Mouse (Mus musculus) bone marrow macrophage, adult 2 months (primary cell): ENCODE results near the gene Ensa. TPM values are rescaled to one million over a fixed set of nuclear protein-coding genes. Genes with fewer than 3 reads are reported as not detected.
"Not testable (repeated sequence)": the region's sequence is repeated elsewhere in the genome, so short reads cannot be mapped to it uniquely, and the experiment has no call there.

Experiments used
- H3K27ac ChIP-seq: 2 replicates; pipeline ENCODE4 v1.5.1; 2012; ENCODE audit warnings: low read depth, low read length; ENCODE audit not compliant: insufficient read depth
- H3K4me1 ChIP-seq: 2 replicates; pipeline ENCODE4 v1.6.1; 2012; ENCODE audit warnings: low read length; ENCODE audit not compliant: control insufficient read depth, insufficient read depth
- H3K4me3 ChIP-seq: 2 replicates; pipeline ENCODE4 v1.5.1; 2012; ENCODE audit warnings: mild to moderate bottlenecking, low read length, moderate library complexity; ENCODE audit not compliant: insufficient read depth
- CTCF ChIP-seq: IDR thresholded peaks from 2 replicates; pipeline ENCODE4 v1.5.1; 2012; ENCODE audit warnings: low read depth, mild to moderate bottlenecking, low read length, moderate library complexity
- POLR2A ChIP-seq: IDR thresholded peaks from 2 replicates; pipeline ENCODE4 v1.6.1; 2012; ENCODE audit warnings: mild to moderate bottlenecking, low read depth, low read length, borderline replicate concordance
- polyA plus RNA-seq: library from polyadenylated mRNA; stranded (reverse); fragments of >200 nt; gene quantifications from 2 replicates; pipeline ENCODE4 v1.2.4, GENCODE M21; 2012; ENCODE audit not compliant: missing spikeins, insufficient read depth, insufficient read length

Gene Ensa
- polyA plus RNA-seq, 1 experiment = 115 TPM

DNA sequence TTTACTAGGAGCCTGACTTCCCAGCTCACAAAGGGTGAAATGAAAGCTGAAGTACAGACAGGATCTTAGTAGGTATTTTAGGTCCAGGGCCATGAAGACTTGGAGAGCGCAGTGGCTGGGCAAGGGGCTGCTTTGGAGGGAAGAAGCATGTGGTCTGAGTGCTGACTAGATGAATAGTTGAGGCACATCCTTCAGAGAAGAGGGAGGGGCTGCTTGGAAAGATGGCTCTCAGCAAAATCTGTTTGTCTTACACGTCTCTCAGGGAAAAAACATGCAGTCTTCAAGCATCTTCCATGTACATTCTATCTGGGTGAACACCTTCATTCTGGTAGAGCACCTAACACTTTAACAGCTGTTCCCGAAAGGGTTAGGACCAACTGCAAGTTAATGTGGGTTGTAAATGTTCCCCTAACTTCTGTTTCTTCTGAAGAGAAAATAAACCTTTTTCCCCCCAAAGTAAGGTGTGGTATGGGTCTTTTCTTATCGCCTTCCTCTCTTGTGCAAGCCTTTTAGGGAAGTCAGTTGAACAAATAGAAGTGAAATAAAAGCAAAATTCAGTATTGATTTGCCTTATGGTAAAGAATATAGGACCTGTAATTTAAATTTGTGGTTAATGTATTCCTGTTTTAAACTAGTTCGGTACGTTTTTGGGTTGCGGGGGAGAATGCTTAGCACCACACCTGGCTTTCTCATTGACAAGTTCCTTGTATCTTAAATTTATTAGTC lies 38.1 kb downstream of the Ensa start:
- no peak for TF ChIP-seq POLR2A
- TF ChIP-seq CTCF = no peak
- Histone ChIP-seq H3K4me1 (peaks cover 42% of the 10 kb centered on the region), H3K27ac (peak overlapping the region; percentile 79), H3K4me3 (peak overlapping the region; percentile 59)

DNA sequence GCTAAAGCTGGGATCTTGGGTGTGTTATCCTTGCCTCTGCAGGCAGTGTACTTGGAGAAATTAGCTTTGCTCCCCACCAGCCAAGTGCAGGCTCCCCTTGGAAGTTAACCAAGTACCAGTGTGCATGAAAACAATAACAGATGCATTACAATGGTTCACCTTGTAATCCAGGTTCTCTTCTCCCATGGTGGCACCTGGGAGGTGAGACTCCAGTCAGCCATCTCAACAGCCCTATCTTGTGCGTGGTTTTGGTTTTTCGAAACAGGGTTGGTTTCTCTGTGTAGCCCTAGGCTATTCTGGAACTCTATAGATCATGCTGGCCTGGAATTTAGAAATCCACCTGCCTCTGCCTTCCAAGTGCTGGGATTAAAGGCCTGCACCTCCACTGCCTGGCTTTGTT lies 38.7 kb downstream of the Ensa start:
- peaks cover 48% of the 10 kb centered on the region for H3K4me1 ChIP-seq
- H3K27ac ChIP-seq = peak overlapping the region; percentile 79
- TF ChIP-seq POLR2A (no peak), CTCF (no peak)
- H3K4me3 ChIP-seq = peak overlapping the region; percentile 22

DNA sequence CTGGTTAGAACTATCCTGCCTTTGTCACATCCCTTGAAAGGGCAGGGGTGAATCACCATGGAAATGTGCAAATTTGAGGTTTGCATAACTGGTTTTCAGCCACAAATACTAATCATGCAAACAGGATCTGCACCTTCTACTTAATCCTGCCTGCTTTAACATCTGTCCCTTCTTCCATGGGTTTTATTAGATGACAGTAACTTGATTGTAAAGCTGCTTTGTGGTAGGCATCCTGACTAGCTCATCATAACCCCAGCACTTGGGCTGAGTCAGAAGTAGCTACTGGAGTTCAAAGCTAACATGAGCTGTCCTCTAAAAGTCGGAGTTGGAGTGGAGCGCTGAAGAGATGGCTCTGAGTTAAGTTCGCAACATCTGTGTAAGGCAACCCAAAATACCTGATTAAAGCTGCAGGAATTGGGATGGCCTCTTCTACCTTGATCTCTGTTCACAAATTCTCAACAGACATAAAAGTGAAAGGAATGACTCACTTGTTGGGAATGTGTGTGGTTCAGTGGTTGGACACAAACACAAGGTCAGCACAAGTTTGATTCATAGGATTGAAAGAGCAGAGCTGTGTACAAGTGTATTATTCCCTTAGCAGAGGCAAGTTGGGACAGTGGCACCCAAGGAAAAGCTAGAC lies 39.3 kb downstream of the Ensa start:
- peaks cover 52% of the 10 kb centered on the region for H3K4me1 ChIP-seq
- peak overlapping the region; percentile 79 for H3K27ac ChIP-seq
- H3K4me3 ChIP-seq = peak overlapping the region; percentile 22; the same call in 1 of the 2 replicates
- TF ChIP-seq CTCF = no peak
- no peak for TF ChIP-seq POLR2A

DNA sequence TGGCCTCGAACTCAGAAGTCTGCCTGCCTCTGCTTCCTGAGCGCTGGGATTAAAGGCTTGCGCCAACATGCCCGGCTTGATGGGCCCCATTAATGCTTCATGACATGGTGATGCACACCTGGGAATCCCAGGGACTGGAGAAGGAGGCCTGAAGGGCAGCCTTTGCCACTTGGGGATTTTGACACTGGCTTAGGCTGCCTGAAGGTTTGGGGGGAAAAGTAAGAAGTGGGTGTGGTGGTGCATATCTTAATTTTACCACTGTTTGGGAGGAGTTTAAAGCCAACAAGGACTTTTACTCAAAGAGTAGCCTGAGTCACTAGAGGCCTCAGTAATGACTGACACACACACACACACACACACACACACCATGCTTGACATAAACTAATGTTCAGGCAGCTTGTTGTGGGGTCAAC lies 40.2 kb downstream of the Ensa start:
- Histone ChIP-seq H3K4me1 (peaks cover 59% of the 10 kb centered on the region), H3K4me3 (no peak overlapping the region), H3K27ac (peak overlapping the region; percentile 44)
- TF ChIP-seq CTCF = no peak
- TF ChIP-seq POLR2A = no peak

DNA sequence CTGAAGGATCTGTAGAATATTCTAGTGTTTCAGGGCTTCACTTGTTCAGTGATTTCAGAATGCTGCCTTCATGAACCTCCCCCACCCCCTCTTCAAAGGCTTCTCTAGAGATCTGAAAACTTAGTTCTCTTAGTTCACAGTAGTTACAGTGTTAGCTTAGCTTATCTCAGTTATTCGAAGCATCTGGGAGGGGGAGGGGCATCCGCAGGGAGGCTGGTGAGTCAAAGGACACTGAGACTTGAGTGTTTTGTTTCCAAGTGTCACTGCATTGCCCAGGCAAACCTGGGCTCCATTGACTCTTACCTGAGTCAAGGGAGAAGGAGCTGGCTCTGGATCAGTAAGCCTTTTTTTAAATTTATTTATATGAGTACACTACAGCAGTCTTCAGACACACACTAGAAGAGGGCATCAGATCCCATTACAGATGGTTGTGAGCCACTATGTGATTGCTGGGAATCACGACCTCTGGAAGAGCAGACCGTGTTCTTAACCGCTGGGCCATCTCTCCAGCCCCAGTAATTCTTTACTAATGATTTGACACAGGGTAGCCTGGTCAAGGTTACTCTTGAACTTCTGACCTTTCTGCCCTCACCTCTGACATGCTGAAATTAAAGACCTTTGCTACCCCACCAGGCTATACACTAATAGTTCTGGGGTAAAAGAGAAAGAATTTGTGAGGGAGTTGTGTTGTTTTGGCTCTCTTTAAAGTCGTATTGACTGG lies 41.5 kb downstream of the Ensa start:
- H3K27ac ChIP-seq = peak overlapping the region; percentile 24
- TF ChIP-seq CTCF = no peak
- TF ChIP-seq POLR2A = no peak

DNA sequence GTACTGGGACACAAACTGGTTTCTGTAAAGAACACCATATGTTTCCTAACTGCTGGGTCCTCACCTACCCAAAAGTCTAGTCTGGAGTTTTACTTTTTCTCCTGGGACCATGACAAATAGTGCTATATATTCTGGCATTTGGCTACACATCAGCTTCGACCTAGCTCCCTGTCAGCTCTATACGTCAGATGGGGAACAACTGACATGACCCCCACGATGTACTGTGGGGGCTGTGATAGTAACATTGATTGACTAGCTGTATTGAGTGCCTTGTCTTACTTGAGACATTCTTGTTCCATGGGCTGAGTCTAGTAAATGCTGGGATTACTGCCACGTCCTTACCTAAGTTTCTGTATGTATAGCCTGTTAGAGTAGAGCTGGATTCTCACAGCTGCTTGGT lies 42.7 kb downstream of the Ensa start:
- TF ChIP-seq CTCF (no peak), POLR2A (no peak)
- Histone ChIP-seq H3K27ac (peak overlapping the region; percentile 90), H3K4me1 (peaks cover 76% of the 10 kb centered on the region), H3K4me3 (no peak overlapping the region)

More for the DNA sequence above, 41.5 kb downstream of the Ensa start:
- Histone ChIP-seq H3K4me1 (peaks cover 64% of the 10 kb centered on the region), H3K4me3 (no peak overlapping the region)

DNA sequence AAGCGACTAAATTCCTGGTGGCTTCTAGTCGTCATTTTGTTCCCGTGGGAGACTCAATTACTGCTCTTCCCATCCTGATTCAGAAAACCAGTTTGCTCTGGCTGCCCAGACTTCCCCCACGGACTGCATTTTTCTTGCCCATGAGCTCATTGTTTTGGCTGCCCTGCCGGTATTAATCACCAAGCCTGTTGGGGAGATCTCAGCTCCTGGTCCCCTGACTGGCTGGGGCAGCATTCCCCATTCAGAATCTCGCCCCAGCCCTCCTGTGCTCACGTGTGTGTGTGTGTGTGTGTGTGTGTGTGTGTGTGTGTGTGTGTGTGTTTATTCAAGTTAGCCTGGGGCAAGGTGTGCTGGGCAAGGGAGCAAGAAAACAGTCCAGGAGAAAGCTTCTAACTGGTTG lies 43.2 kb downstream of the Ensa start:
- TF ChIP-seq CTCF (no peak), POLR2A (no peak)
- peak overlapping the region; percentile 12; the same call in 1 of the 2 replicates for H3K4me3 ChIP-seq
- peaks cover 77% of the 10 kb centered on the region for H3K4me1 ChIP-seq
- H3K27ac ChIP-seq = peak overlapping the region; percentile 90

DNA sequence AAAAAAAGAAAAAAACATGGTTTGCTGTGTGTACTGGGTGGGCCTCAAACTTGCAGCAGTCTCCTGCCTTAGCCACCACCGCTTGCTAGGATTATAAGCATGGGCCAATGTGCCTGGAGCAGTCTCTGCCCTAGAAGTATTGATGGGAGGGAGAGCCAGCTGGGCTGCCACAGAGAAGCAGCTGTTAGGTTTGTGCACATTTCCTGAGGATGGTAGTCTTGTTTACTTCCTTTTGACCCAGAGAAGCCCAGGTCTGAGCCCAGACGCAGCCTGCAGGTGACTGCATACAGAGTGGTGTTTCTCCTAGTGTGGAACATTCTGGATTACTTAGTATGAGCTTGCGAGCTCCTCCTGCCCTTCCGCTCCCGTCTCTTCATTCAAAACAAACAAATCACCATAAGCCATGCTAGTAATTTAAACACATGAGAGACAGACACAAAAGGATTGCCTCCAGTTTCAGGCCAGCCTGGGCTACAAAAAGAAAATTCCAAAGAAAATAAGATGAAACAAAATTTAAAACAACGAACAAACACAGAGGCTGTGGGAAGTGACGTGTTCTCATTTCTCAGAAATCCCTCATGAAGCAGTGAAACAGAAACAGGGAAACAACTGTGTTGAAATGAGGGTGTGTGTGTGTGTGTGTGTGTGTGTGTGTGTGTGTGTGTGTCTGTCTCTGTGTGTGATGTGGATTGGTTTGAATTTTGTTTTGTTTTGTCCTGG lies 44.0 kb downstream of the Ensa start:
- H3K27ac ChIP-seq = peak overlapping the region; percentile 90
- TF ChIP-seq CTCF (no peak), POLR2A (no peak)
- H3K4me3 ChIP-seq = peak overlapping the region; percentile 12
- H3K4me1 ChIP-seq = peaks cover 77% of the 10 kb centered on the region

DNA sequence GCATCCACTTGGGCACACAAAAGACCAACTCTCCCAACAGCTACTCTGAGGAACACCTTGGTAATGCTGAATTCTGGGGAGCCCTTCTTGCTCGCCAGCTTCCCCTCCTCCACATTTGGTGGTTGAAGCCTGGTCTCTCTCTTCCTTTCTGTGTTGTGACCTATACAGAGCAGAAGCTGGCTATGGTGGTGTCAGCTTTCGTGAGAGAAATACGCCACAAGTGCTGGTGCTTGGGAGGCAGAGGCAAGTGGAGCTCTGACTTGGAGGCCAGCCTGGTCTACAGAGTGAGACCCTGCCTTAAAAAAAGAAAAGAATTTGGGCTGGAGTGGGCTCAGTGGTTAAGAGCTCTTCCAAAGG lies 44.5 kb downstream of the Ensa start:
- H3K4me3 ChIP-seq = no peak overlapping the region
- H3K27ac ChIP-seq = peak overlapping the region; percentile 90
- TF ChIP-seq CTCF = no peak
- TF ChIP-seq POLR2A = 0 out of 2 replicates have a peak, but pooled peaks have one; percentile 39
- peaks cover 71% of the 10 kb centered on the region for H3K4me1 ChIP-seq

DNA sequence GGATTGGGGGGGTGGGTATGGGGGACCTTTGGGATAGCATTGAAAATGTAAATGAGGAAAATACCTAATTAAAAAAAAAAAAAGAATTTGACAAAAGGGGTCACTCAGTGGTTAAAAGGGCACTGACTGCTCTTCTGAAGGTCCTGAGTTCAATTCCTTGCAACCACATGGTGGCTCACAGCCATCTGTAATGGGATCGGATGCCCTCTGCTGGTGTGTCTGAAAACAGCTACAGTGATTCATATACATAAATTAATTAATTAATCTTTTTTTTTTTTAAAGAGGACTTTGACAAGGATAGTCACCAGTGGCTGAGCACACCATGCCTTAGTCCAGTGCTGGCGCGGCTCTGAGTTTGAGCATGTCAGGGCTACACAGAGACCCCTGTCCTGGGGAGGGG lies 45.6 kb downstream of the Ensa start:
- H3K27ac ChIP-seq = not testable (repeated sequence)

More for the DNA sequence above, 45.6 kb downstream of the Ensa start:
- not testable (repeated sequence) for H3K4me3 ChIP-seq
- peaks cover 71% of the 10 kb centered on the region for H3K4me1 ChIP-seq
